Mouse (Mus musculus) frontal cortex, postnatal 36 days (tissue): Measurements from ENCODE around the gene Optc.

Experiments used
- DNase-seq, 2 experiments: peaks; one replicate each; pipeline ENCODE4 v3.0.0; 2022; ENCODE audit warnings: low spot score in 2 of 2

Optc gene

GRCm38 (mm10) chr1:133918088-133918470 lies 10.3 kb upstream of the Optc start:
- DNase-seq = no peak

- DNase-seq = no peak
These were observed 9.8 kb upstream of the Optc start for GRCm38 (mm10) chr1:133917456-133918087.

GRCm38 (mm10) chr1:133915723-133916355 lies 8.0 kb upstream of the Optc start:
- peak; percentile 64 to 74 for DNase-seq

- DNase-seq = no peak
These were observed 7.3 kb upstream of the Optc start for GRCm38 (mm10) chr1:133915115-133915514.

GRCm38 (mm10) chr1:133913018-133913417 lies 5.2 kb upstream of the Optc start:
- no peak for DNase-seq

- peak in 1 of 2 experiments; percentile 62 for DNase-seq
These were observed 3.7 kb upstream of the Optc start for GRCm38 (mm10) chr1:133911456-133911855.

- DNase-seq = no peak
These were observed 3.2 kb upstream of the Optc start for GRCm38 (mm10) chr1:133911008-133911407.

- no peak for DNase-seq
These were observed 2.3 kb upstream of the Optc start for GRCm38 (mm10) chr1:133910108-133910507.

GRCm38 (mm10) chr1:133908659-133909575 lies 1.1 kb upstream of the Optc start:
- DNase-seq = peak in 1 of 2 experiments; percentile 41

- no peak for DNase-seq
These were observed 1.4 kb downstream of the Optc start for GRCm38 (mm10) chr1:133906420-133906819.

- no peak for DNase-seq
These were observed 7.0 kb downstream of the Optc start for GRCm38 (mm10) chr1:133900825-133901224.

- DNase-seq = no peak
These were observed 8.7 kb downstream of the Optc start for GRCm38 (mm10) chr1:133899043-133899542.

GRCm38 (mm10) chr1:133897293-133897692 lies 10.5 kb downstream of the Optc start:
- DNase-seq = no peak

GRCm38 (mm10) chr1:133891489-133891888 lies 16.3 kb downstream of the Optc start:
- DNase-seq = no peak

GRCm38 (mm10) chr1:133889949-133890598 lies 17.7 kb downstream of the Optc start:
- DNase-seq = no peak

GRCm38 (mm10) chr1:133887538-133888250 lies 20.1 kb downstream of the Optc start:
- DNase-seq = no peak

- DNase-seq = peak; percentile 63 to 78
These were observed 20.8 kb downstream of the Optc start for GRCm38 (mm10) chr1:133887044-133887443.

GRCm38 (mm10) chr1:133886431-133886830 lies 21.4 kb downstream of the Optc start:
- peak in 1 of 2 experiments; percentile 53 for DNase-seq

- DNase-seq = no peak
These were observed 22.0 kb downstream of the Optc start for GRCm38 (mm10) chr1:133885811-133886210.

GRCm38 (mm10) chr1:133884746-133885145 lies 23.1 kb downstream of the Optc start:
- no peak for DNase-seq

GRCm38 (mm10) chr1:133884090-133884489 lies 23.7 kb downstream of the Optc start:
- peak in 1 of 2 experiments; percentile 53 for DNase-seq
